Mouse (Mus musculus) heart, embryonic 15.5 days (tissue): ENCODE data around the gene Rap2c. TPM values are rescaled to one million over a fixed set of nuclear protein-coding genes. Genes with fewer than 3 reads are reported as not detected.
A peak's percentile ranks its signal among the peaks of the same experiment; 100 is the strongest.

ENCODE experiments used
- ATAC-seq: fragments of 200-750 bp; cut with Nextera tagmentation; replicated peaks from 2 replicates; pipeline ENCODE4 v1.8.0; 2017; ENCODE audit warnings: low read depth, moderate TSS enrichment; ENCODE audit not compliant: insufficient number of reproducible peaks, insufficient read depth, low FRiP score
- H3K27ac ChIP-seq: fragments of 300-500 bp; sonication (generic); 2 replicates; pipeline ENCODE4 v1.5.1; 2015; ENCODE audit warnings: mild to moderate bottlenecking, inconsistent platforms
- H3K27me3 ChIP-seq: fragments of 300-500 bp; sonication (generic); 2 replicates; pipeline ENCODE4 v1.6.1; 2015; ENCODE audit warnings: inconsistent platforms
- H3K36me3 ChIP-seq: fragments of 300-500 bp; sonication (generic); 2 replicates; pipeline ENCODE4 v1.6.1; 2015; ENCODE audit warnings: mild to moderate bottlenecking, inconsistent platforms
- H3K4me1 ChIP-seq: fragments of 300-500 bp; sonication (generic); replicated peaks from 2 replicates; pipeline ENCODE4 v1.6.1; 2015; ENCODE audit warnings: inconsistent platforms
- H3K4me2 ChIP-seq: fragments of 300-500 bp; sonication (generic); 2 replicates; pipeline ENCODE4 v1.6.1; 2015; ENCODE audit warnings: inconsistent platforms, mild to moderate bottlenecking, moderate library complexity
- H3K4me3 ChIP-seq: fragments of 300-500 bp; sonication (generic); 2 replicates; pipeline ENCODE4 v1.5.1; 2015; ENCODE audit warnings: mild to moderate bottlenecking, inconsistent platforms
- H3K9ac ChIP-seq: fragments of 300-500 bp; sonication (generic); 2 replicates; pipeline ENCODE4 v1.6.1; 2015; ENCODE audit warnings: mild to moderate bottlenecking, inconsistent platforms
- H3K9me3 ChIP-seq: fragments of 300-500 bp; sonication (generic); replicated peaks from 2 replicates; pipeline ENCODE4 v1.6.1; 2016; ENCODE audit warnings: inconsistent platforms
- WGBS: fragments of 180-500 bp; shearing (Covaris S2); methylation state at CpG from one replicate; pipeline ENCODE4 v1.1.7; 2015; ENCODE audit warnings: mixed read lengths; 5-methylcytosine and 5-hydroxymethylcytosine counted together
- polyA plus RNA-seq: library from polyadenylated mRNA; unstranded; fragments of >200 nt; fragmentation: Nextera tagmentation; extraction: Ambion mirVana; gene quantifications from 2 replicates; pipeline ENCODE4 v1.2.1, GENCODE M21; 2015

Rap2c gene
- polyA plus RNA-seq, 1 experiment from 2014 or later: 14.0 TPM

GRCm38 (mm10) chrX:50968157-50968932 is 49.5 kb downstream of the Rap2c start:
- ATAC-seq: no peak; the same call in 1 of the 2 replicates
- peaks cover 3% of the 10 kb centered on the region; the same call in 1 of the 2 replicates for H3K4me1 ChIP-seq
- H3K9me3 ChIP-seq: no peaks in the 10 kb centered on the region
- whole genome bisulfite sequencing: 36% methylated on average over 10 of the region's 10 CpGs
- H3K27me3 ChIP-seq: no peaks in the 10 kb centered on the region
- H3K4me3 ChIP-seq: no peak overlapping the region
- no peak overlapping the region for H3K4me2 ChIP-seq
- no peak overlapping the region for H3K9ac ChIP-seq
- H3K27ac ChIP-seq: peak overlapping the region; percentile 77
- no peaks in the 10 kb centered on the region for H3K36me3 ChIP-seq

GRCm38 (mm10) chrX:50965157-50965556 is 52.7 kb downstream of the Rap2c start:
- Histone ChIP-seq H3K4me2 (no peak overlapping the region), H3K4me3 (no peak overlapping the region), H3K4me1 (peaks cover 3% of the 10 kb centered on the region; the same call in 1 of the 2 replicates), H3K36me3 (no peaks in the 10 kb centered on the region), H3K27me3 (no peaks in the 10 kb centered on the region), H3K9me3 (no peaks in the 10 kb centered on the region), H3K27ac (no peak overlapping the region), H3K9ac (no peak overlapping the region)
- WGBS: 60% methylated on average over 3 of the region's 3 CpGs
- ATAC-seq: no peak

GRCm38 (mm10) chrX:50962955-50963354 is 54.9 kb downstream of the Rap2c start:
- Histone ChIP-seq H3K36me3 (no peaks in the 10 kb centered on the region), H3K4me2 (no peak overlapping the region), H3K9me3 (no peaks in the 10 kb centered on the region), H3K4me1 (0 out of 2 replicates have a peak, but pooled peaks cover 2% of the 10 kb centered on the region), H3K4me3 (no peak overlapping the region), H3K9ac (no peak overlapping the region), H3K27ac (no peak overlapping the region), H3K27me3 (no peaks in the 10 kb centered on the region)
- no peak for ATAC-seq
- WGBS: 34% methylated on average over 6 of the region's 6 CpGs

Other genes starting within 250 kb of the Rap2c start
- gene Stk26, start 177.0 kb downstream of the Rap2c start, polyA plus RNA-seq: 4.1 and 4.8 TPM in 2 replicates
- 0.15 and 0.23 TPM in 2 replicates for gene Frmd7, start 75.3 kb downstream of the Rap2c start, polyA plus RNA-seq
- 4.7 and 6.6 TPM in 2 replicates for gene Mbnl3, start 188.5 kb upstream of the Rap2c start, polyA plus RNA-seq